Mouse (Mus musculus) cerebellum, postnatal 4 days (tissue): ENCODE data around the gene Mogat1.
"Not testable (repeated sequence)": the region's sequence is repeated elsewhere in the genome, so short reads cannot be mapped to it uniquely, and the experiment has no call there.

Experiments
- DNase-seq, 2 experiments: peaks; one replicate each; pipeline ENCODE4 v3.0.0; 2022; ENCODE audit warnings: low spot score in 2 of 2, mixed read lengths in 1 of 2

Gene Mogat1

DNA sequence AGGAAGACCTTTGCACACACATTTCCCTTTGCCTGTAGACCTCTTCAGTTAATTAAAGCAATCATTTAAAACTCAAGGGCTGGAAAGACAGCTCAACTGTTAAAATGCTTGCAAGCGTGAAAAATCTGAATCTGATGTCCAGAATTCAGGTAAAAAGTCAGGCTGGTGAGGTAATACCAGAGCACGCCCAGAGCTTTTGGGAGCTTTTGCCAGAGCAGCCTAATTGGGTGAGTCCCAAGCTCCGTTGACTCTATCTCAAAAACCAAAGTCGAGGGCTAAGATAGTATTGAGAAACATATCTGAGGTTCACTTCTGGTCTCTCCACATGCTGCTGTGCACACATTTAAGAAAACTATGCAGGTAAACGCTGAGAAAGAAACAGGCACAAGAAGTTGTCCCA, at the start of gene Mogat1:
Mogat1 (plus strand) TSS at position 130 of the 400 bp plus-strand sequence.
- no peak for DNase-seq

DNA sequence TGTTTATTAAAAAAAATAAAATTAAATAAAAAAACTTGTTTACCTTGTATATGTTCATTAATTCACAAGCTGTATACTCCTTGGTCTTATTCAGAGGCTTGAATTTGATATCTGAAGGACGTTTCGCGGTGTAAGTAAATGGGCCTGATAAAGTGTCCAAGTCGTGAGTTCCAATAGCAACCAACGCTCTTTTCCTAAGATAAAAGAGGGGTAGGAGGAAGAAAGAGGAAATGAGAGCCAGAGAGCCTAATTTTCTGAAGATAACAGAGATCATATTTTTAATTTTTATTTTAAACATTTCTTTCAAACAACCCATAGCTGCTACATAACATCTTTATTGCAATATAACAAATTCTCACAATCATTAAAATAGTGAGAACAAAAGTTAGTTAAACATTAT, 38.4 kb upstream of the Mogat1 start:
- DNase-seq = no peak

DNA sequence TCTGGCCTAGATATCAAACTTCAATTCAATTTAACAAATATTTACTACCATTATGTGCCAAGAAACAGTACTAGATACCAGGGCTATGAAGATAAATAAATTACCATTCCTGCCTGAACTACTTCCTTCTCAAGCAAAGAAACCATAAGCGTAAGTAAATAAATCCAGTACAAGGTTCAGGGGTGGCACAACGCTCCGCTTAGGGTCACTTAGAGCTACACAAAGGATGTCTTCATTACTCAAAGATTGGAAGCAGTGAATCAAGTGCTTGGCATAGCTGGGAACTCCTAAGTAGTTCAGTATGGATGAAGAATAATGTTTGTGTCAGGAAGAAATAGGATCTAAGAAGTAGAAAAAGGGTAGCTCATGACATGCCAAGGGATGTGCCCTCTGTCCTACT, 27.4 kb upstream of the Mogat1 start:
- DNase-seq = no peak

DNA sequence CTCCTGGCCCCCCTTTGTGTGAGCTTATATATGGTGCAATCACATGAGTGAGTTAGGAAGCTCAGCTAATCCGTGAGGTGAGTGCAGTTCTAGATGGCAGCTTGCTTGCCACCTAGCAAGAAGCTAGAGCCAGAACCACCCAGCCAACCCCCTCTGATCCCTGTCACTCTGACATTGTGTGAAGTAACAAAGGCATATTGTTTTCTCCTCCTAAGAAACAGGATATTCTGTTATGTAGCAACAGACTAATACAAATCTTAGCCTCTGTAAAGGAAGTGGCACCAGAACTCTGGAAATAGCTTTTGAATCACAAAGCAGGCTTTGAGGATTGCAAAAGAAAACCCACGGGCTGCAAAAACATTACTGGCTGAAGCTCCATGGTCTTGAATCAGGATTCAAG, 26.4 kb upstream of the Mogat1 start:
- DNase-seq = no peak

DNA sequence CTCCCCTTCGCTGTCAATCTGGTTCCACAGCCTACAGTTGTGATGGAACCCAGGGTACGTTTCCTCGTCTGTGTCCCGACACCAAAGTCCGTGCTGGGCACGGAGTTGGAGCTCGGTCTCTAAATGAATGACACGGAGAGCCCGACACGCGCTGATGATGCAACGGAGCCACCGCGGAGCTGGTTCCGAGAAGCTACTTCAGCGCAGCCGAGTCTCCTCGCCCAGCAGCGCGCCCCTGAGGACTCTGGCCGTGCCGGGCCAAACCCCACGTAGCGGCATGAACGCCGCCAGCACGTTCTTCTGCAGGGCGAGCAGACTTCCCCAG, 22.4 kb upstream of the Mogat1 start:
- no peak for DNase-seq

DNA sequence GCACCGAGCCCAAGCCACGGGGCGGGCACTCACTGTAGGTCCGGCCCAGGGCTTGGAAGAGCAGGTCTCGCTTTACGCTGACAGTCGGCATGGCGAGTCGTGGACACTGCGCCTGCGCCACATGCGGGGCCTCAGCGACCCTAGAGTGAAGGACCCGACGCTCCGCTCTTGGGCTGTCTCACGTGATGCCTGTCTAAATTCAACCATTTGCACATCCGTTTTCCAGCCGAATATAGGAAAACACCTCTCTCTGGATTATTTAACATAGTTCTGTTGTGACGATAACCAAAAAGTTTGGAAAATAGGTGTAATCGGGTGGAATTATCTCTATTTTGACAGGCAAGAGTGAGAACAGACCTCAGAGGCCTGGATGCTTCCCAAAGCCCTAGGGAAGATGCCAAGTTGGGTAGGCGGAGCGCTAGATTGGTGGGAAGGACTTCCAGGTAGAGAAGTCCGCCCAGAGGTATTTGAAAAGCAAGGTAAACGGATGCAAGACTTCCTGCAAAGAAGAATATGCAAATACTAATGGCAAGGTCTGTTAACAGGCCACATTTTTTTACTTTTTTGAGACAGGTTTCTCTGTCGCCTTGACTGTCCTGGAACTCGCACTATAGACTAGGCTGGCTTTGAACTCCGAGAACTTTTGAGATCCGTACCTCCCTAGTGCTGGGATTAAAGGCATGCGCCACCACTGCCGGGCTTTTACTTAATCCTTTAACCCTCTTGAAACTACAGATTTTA, 21.9 kb upstream of the Mogat1 start, which contains the start of gene Farsb:
Farsb (minus strand) TSS at position 146 of the 741 bp plus-strand sequence.
- peak; percentile 62 to 86 for DNase-seq

DNA sequence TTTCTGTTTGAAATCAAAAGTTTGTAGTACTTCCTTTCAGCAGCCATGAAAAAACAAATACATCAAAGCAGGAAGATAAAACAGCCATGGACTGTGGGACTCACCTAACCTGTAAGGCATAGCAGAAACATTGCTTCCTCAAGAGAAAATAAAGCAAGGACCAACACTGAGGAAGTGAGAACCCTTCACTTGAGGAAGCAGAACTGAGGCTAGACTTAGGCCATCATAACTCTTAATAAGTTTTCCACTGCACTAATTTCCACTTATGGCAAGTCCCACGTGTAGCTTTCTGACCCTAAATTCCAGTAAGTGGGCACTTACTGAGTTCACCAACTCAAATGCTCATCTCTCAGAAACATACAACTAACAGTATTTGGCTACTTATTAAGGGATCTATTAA, 20.6 kb upstream of the Mogat1 start:
- DNase-seq = no peak

DNA sequence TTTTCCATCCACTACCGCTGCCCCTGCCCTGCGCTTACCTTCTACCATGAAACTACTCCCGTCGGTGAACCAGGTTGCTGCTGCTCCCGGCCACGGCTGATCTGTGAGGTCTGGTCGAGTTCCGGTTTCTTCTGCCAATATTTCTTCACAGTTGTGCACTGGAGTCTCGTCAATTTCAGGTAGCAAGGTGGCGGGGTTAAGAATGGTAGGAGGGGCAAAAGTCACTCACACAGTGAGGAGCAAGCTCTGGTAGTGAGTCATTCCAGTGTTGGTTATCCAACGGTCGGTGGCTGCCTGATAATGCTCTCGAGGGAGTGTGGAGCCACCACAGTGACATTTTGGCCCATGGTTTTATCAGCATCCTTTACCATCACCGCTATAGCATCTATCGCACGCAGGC, 9.8 kb upstream of the Mogat1 start:
- no peak for DNase-seq

DNA sequence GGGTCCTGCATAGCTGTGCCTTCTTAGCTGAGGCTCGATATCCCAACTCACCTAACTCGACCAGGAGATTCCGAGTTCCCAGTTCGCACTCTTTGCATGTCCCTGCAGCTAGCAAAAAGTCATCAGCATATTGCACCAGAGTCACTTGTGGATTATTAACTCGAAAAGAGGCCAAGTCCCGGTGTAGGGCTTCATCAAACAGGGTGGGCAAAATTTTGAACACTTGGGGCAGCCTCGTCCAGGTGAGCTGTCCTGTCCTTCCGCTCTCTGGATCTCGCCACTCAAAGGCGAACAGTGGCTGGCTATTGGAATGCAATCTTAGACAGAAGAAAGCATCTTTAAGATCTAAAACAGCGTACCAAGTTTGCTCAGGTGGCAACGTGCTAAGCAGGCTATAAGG, 8.9 kb upstream of the Mogat1 start:
- DNase-seq = not testable (repeated sequence)

DNA sequence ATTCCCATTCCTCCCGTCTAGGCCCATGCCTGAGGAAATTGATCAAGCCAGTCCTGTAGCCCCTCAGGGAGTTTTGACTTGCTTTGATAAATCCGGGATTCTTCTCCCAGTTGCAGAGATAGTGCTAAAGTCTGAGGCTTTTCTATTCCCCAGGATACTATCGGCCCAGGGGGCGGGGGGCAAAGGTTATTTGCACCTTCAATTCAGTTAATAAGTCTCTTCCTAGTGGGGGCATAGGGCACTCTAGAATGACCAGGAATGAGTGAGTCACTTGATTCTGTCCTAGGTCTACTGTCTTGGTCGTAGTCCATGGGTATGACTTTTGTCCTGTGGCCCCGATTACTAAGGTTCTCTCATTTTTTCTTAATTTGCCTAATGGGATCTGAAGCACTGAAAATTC, 8.3 kb upstream of the Mogat1 start:
- DNase-seq = no peak

DNA sequence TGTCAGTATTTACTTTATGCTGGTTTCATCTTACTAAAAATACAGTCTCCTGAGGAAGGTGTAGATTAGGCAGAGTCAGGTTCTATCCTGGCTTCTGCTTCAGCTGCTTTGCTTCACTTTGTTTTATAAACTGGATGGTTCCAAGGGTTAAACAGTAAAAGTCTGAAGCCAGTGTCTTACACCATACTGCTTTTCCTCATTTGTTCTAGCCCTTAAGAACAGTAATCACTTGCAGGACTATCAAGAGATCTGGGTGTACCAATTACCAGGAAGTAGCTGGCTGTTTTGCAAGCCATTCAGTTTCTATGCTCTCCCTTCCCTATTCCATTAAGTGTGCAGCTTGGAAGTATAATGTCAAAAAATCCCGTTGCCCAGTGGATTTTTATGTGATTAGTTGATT, 3.7 kb upstream of the Mogat1 start:
- DNase-seq = no peak

DNA sequence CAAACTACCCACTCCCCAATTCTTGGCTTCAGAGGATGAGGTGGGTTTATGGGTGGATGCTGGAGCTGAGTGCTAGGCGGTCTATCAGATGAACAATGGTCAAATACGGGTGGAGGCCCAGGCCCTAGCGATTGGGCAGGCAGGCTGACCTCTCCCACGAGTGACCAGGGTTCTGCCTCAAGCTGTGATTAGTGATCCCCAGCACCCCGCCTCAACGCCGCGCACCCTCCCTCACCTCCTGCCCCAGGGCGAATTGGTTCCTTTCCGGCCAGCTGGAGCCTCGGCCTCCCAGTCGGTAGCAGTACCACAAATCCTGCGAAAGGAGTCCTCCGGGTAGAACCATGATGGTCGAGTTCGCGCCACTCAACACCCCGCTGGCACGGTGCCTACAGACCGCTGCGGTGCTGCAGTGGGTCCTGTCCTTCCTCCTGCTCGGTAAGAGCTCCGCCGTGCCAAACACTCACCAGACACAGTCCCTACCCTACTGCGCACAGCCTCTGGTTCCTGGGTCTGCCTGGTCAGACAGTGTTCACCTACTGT, 900 bp downstream of the Mogat1 start, which contains the start of gene BC035947:
BC035947 (minus strand) TSS at position 538 of the 540 bp plus-strand sequence.
- peak in 1 of 2 experiments; percentile 22 for DNase-seq

DNA sequence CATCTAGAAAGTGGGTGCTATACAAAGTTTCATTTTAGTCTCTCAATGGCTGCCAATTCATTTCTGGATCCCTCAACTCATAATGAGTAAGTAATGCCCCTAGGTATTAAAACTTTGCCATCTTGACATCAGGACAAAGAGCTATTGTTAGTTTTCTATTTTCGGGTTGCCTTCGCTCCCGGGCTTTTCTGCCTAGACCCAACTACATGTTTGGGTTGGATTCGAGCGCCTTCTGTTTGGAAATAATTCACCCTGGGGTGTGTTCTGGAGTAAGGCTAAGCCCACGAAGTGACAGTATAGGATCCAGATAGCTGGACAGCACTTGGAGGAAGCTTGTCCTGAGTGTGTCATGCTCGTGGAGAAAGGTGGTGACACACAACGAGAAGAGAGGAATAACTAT, 2.0 kb downstream of the Mogat1 start:
- no peak for DNase-seq

DNA sequence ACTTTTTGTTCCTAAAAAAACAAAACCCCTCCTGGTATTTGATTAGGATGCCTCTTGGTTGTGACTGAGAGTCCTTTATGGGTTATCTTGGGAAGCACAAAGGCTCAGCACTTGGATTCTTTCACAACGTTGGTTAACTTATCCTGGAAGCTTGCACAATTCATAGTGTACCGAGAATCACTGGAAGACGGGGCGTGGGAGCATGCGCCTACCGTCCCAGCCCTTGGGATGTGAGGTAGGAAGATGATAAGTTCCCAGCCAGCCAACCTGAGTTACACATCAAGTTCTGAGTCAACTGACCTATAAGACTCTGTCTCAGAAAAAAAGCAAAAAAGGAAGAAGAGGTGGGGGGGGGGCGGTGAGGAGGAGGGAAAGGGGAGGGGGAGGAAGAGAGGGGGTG, 8.1 kb downstream of the Mogat1 start:
- no peak for DNase-seq

DNA sequence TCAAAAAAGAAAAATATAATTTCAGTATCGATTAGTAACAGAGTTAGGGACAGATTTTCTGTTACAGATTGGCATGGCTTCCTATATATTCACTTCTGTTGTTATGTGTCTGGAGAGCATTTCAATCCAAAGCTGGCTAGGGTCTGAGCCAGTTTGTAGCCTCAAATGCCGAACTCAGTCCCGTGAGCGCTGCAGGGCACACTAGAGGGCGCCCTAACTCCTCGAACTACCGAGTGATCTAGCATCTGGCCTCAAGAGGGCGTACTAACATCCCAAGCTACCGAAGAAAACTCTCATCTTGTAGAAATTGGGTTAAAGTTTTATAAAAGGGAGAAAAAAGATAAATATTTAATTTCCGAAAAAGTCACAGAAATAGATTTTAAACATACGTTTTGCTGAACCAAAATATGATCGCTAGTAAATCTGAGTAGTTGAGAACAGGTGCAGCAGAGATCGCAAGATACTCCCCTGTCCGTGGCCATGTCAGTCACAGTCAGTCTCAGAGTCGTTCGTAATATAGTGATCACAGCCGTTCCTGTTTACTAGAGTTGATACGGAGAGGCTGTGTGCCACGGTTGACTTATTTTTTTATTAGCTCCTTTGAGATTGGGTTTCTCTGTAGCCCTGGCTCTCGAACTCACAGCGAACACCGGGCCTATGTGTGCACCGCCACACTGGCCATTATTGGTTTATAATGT, 14.5 kb downstream of the Mogat1 start:
- peak; percentile 52 to 73 for DNase-seq

DNA sequence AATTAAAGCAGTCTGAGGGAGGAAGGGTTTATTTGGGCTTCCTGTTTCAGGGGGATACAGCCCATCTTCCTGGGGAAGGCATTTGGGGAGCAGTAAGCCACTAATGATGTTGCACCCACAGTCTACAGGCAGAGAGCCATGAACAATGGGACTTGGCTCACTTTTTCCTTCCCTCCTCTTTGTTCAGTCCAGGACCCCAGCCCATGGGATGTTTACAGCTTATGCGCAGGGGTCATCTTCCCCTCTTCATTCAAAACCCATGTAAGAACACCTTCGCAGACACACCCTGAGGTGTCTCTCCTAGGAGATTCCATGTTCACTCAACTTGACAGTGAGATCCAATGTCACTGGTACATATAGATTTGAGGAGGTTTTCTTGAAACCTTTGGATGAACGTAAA, 17.6 kb downstream of the Mogat1 start:
- DNase-seq = no peak

DNA sequence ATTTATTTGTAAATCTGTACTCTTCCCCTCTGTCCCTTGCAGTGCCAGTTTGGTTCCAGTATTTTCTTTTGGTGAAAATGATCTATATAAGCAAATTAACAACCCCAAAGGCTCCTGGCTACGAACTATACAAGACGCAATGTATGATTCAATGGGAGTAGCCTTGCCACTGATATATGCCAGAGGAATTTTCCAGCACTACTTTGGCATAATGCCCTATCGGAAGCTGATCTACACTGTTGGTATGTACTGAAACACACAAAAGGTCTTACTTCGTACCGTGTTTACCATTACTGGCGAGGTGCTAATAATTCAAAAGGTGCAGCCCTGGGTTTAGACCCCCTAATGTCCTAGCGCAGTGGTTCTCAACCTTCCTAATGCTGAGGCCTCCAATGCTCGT, 18.2 kb downstream of the Mogat1 start:
- DNase-seq = no peak

DNA sequence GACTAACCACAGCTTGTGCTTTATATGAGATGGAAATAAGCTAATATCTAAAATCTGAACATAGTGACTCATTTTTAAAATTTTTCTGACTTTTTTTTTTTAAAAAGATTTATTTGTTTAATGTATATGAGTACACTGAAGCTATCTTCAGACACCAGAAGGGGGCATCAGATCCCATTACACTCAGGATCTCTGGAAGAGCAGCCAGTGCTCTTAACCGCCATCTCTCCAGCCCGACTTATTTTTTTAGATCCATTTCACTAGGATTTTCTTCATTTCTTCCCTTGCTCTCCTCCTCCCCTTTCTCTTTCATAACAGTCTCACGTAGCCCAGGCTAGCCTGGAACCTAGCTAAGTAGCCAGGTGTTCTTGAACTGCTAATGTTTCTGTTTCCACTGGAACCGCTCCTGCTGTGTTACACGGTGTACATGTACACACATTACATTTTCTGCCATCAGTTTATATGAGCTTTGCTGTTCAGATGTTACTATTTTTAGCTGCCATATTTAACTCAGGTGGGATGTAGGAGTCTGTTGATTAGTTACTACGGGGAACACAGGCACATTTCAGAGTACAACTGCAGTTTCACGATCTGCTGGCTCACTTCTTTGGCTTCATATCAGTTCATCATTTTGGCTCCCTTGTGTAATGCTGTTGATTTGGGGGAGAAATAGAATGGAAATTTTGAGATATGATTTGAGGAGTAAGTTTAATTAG, 19.9 kb downstream of the Mogat1 start:
- DNase-seq = no peak

DNA sequence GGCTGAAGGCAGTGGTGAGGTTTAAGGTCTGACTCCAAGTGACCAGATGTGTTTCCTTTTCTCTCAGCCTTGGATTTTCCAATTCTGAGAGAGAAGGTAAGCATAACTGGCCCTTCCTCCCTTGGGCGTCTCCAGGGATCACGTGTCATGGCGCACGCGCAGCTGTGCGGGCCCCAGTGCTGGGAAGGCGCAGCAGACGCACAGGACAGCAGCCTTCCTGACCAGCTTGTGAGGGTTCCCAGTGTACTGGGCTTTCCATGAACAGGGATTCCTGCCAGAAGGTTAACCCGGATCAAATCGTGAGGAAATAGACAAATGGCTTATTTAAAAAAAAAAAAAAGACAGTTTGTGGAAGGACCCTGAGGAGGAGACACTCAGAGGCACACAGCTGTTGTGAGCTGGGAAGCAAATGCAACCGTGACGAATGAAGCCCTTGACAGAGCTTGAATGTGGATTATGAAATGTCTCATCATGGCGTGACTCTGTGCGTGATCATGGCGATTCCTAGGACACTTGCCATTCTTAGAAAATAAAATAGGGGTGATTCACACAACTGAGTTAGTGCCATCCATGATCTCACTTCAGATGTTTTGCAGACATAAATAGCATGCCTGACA, 21.5 kb downstream of the Mogat1 start:
- DNase-seq = no peak

DNA sequence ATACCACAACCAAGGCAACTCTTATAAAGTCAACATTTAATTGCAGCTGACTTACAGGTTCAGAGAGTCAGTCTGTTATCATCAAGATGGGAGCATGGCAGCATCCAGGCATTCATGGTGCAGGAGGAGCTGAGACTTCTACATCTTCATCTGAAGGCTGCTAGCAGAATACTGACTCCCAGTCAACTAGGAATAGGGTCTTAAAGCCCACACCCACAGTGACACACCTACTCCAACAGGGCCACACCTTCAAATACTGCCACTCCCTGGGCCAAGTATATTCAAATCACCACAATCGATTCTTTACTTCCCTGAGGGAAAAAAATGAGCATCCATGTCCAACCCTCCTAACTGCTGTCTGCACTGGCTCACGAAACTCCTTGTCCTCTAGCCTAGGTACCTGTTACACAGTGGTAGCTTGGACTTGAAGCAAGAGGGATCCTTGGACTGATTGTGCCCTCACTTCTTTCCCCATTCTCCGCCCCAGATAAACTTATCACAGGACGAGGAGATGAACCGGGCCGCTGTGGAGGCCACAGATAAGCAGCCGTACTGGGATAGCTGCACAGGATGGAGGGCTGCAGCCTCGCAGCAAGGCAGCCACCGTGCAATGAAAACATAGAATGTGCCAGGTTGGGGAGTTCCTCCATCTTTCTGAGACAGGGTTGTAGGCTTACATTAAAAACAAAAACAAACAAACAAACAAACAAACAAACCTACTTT, 23.8 kb downstream of the Mogat1 start:
- DNase-seq = no peak
